Mouse (Mus musculus) CD4-positive, CD25-positive, alpha-beta regulatory T cell, adult 9 weeks (primary cell): ENCODE data around the gene Ankmy1. TPM values are rescaled to one million over a fixed set of nuclear protein-coding genes. Genes with fewer than 3 reads are reported as not detected.

ENCODE experiments used
- polyA plus RNA-seq: library from polyadenylated mRNA; unstranded; fragments of 100-300 nt; shearing (Covaris generic); gene quantifications from one replicate; pipeline ENCODE4 v1.2.1, GENCODE M21; 2017

The Ankmy1 gene
- polyA plus RNA-seq: 1.6 TPM

DNA sequence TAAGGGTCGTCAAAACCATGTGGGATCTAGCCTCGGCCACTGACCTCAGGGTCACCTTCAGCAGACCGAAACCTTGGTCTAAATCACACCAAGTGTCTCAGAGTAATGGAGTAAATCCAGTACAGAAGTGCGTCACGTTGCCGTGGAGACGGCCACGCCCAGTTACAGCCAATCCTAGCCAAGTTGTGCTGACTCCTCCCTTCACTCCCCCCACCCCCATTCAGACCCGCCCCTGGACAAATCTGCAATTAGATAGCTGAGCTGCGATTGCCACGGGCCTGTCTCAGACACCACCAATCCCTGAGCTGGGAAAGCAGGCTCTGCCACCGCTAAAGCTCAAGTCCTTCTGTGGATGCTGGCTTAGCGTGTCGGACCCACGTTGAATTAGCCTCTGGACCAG, at the start of gene Ankmy1:
Gene Ankmy1 (minus strand): TSS at position 121 of the 400 bp plus-strand sequence.

GRCm38 (mm10) chr1:92950607-92951006, 47.9 kb upstream of the Ankmy1 start, which contains the start of gene Gpr35:
Gene Gpr35 (plus strand): TSS chr1:92950865.

DNA sequence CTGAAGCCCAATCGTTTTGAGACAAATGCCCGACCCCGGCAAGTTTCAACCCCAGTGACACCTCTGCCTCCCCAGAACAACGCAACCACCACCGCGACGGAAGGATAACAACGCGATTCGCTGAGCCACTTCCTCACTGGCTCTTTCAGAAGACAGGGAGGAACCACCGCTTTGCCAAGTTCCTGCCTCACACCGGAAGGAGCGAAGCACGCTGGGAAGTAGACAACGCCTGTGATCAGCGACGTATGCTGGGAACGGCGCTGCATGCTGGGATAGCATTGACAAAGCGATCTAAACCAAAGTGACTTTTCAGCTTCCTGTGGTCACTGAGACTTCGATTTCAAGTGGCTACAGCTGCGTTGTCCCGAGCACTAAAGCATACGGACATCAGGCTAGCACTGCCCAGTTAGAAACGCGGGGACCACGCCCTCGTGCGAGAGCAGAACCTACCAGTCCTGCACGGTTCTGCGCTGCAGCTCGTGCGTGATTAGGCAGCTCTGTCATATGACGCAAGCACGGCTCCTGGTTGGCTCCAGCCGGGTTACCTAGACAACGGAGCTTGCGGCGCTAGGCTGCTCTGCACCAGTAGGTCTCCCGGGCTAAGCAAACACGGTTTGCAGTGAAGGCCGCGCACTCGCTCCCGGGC, 31.6 kb upstream of the Ankmy1 start, which contains the start of gene Capn10:
Gene Capn10 (plus strand): TSS at position 195 of the 646 bp plus-strand sequence.

GRCm38 (mm10) chr1:92910239-92910885, 7.7 kb upstream of the Ankmy1 start, which contains the start of gene Rnpepl1:
Gene Rnpepl1 (plus strand): TSS chr1:92910783.

GRCm38 (mm10) chr1:92906779-92907631, 4.3 kb upstream of the Ankmy1 start, which contains the start of gene Dusp28:
Gene Dusp28 (plus strand): TSS chr1:92906981.

GRCm38 (mm10) chr1:92831188-92832001, 71.3 kb downstream of the Ankmy1 start, which contains the start of gene Gpc1:
Gene Gpc1 (plus strand): TSS chr1:92831645.

Other genes with a start within 250 kb of the Ankmy1 start
- gene Gpc1, start 71.3 kb downstream of the Ankmy1 start, polyA plus RNA-seq: 0.68 TPM
- gene Dusp28, start 4.1 kb upstream of the Ankmy1 start, polyA plus RNA-seq: 3.5 TPM
- gene Rnpepl1, start 7.9 kb upstream of the Ankmy1 start, polyA plus RNA-seq: 14.2 TPM
- 8.4 TPM for gene Capn10, start 31.5 kb upstream of the Ankmy1 start, polyA plus RNA-seq
- gene Gpr35, start 48.0 kb upstream of the Ankmy1 start, polyA plus RNA-seq: 2.4 TPM
- gene Aqp12, start 103.4 kb upstream of the Ankmy1 start, polyA plus RNA-seq: not detected
- gene Kif1a, start 199.0 kb upstream of the Ankmy1 start, polyA plus RNA-seq: not detected
- not detected for gene Agxt, start 232.3 kb upstream of the Ankmy1 start, polyA plus RNA-seq